Mouse (Mus musculus): ENCODE results near the gene Shc2.

DNA sequence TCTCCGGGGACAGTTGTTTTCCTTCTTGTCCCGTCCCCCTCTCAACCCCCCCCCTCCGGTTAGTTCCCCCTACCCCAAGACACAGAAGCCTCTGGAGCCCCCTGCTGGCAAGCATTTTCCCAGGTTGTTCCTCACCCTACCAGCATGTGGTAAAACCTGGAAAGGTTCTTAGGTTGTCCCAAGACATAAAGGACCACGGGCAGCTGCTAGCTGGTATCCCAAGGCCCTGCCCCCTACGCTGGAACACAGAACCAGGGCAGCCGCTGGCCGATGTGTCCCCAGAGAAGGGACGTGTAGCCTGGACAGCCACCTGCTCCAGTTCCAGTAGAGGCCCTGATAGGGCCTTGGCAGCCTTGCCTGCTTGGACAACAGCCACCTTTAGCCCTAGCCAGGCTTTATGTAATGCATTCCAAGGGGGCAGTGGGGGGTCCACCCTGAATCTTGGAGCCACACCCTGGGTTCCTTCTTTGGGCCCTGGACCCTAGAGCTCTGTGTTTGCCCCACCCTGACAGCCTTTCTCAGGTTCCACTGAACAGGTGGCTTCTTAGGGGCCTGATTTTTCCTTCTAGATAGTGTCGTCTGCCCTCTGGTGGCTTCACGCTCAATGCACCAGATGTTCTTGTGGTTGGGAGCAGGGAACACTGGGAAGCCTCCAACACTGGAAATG lies 45.3 kb upstream of the Shc2 start:
- TF ChIP-seq CTCF (IDR thresholded peaks at IDR 0.05; ENCODE audit: insufficient read depth, low read depth, low read length): peak; percentile 16; the same call in 1 of the 2 replicates
- TF ChIP-seq POLR2A (IDR thresholded peaks at IDR 0.05; ENCODE audit: insufficient read depth, low read depth, low read length): no peak
